In the genomic region with DNA sequence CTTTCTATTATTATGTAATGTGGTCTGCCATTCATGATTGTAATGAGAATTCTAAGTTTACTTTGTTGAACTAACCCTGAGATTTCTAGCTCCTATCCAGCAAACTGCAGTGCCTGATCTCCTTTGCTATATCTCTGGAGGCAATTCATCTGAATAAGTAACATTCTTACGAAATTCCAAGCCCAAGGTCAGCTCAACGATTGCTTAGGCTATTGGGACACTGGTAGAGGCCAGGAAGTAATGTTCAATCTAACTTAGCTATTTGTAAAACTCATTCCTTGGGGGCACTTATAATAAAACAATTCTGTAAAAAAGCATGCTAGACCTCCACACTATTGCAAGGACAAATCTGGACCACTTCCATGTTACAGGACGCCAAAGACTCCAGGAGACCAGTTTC, we compare ENCODE assay signal across 32 mouse cellular contexts.
"Had no signal": no experiment of that assay in that cellular context is flagged by ENCODE, and none has a peak within 500 bp of the region (broad histone marks: within the 10 kb centered on the region; RNA-seq: fewer than 3 reads in every experiment).

No protein-coding gene starts in this region.

- ATAC-seq: liver, embryonic 12.5 days; liver, postnatal 0 days; lung, postnatal 0 days; midbrain, embryonic 13.5 days; midbrain, embryonic 15.5 days; midbrain, embryonic 16.5 days had no signal

- H3K27ac ChIP-seq: limb, embryonic 10.5 days; limb, embryonic 12.5 days; limb, embryonic 13.5 days; limb, embryonic 15.5 days; liver, embryonic 12.5 days; liver, embryonic 13.5 days; liver, embryonic 14.5 days; liver, embryonic 15.5 days; lung, embryonic 15.5 days; macrophage; midbrain, embryonic 10.5 days; midbrain, embryonic 12.5 days; midbrain, embryonic 13.5 days; midbrain, embryonic 15.5 days; neural tube, embryonic 12.5 days; neural tube, embryonic 13.5 days had no signal

- H3K4me3 ChIP-seq: limb, embryonic 10.5 days; limb, embryonic 12.5 days; limb, embryonic 13.5 days; limb, embryonic 15.5 days; liver, embryonic 12.5 days; liver, embryonic 13.5 days; liver, embryonic 15.5 days; lung, embryonic 15.5 days; megakaryocyte, embryonic 14.5 days; midbrain, embryonic 10.5 days; midbrain, embryonic 12.5 days; midbrain, embryonic 13.5 days; midbrain, embryonic 15.5 days; myocyte; neural tube, embryonic 12.5 days; neural tube, embryonic 13.5 days had no signal

- DNase-seq: left cerebral cortex, postnatal 4 days; liver; liver, embryonic 13.5 days; liver, postnatal 0 days; lung, adult 18-20 months; lung, adult 2 months; lung, embryonic 14.5 days; lung, postnatal 10 days; lung, postnatal 14 days; lung, postnatal 36 days; lung, postnatal 4 days; midbrain, embryonic 14.5 days had no signal

- H3K36me3 ChIP-seq: limb, embryonic 10.5 days; limb, embryonic 12.5 days; limb, embryonic 13.5 days; limb, embryonic 15.5 days; liver, embryonic 12.5 days; liver, embryonic 13.5 days; liver, embryonic 15.5 days; lung, embryonic 15.5 days; midbrain, embryonic 10.5 days; midbrain, embryonic 12.5 days; midbrain, embryonic 13.5 days; midbrain, embryonic 15.5 days; neural tube, embryonic 12.5 days; neural tube, embryonic 13.5 days had no signal

- H3K9ac ChIP-seq: limb, embryonic 12.5 days; limb, embryonic 13.5 days; limb, embryonic 15.5 days; liver, embryonic 12.5 days; liver, embryonic 13.5 days; liver, embryonic 14.5 days; liver, embryonic 15.5 days; liver, postnatal 0 days; lung, embryonic 14.5 days; lung, embryonic 15.5 days; midbrain, embryonic 12.5 days; midbrain, embryonic 13.5 days; midbrain, embryonic 15.5 days; neural tube, embryonic 12.5 days; neural tube, embryonic 13.5 days had no signal

- H3K9me3 ChIP-seq: limb, embryonic 10.5 days; limb, embryonic 15.5 days; liver, embryonic 12.5 days; liver, embryonic 15.5 days; midbrain, embryonic 15.5 days had no signal

- H3K4me1 ChIP-seq: limb, embryonic 10.5 days; limb, embryonic 12.5 days; limb, embryonic 13.5 days; limb, embryonic 15.5 days; liver, embryonic 12.5 days; liver, embryonic 13.5 days; liver, embryonic 15.5 days; lung, embryonic 15.5 days; megakaryocyte, embryonic 14.5 days; midbrain, embryonic 10.5 days; midbrain, embryonic 12.5 days; midbrain, embryonic 13.5 days; midbrain, embryonic 15.5 days; neural tube, embryonic 12.5 days; neural tube, embryonic 13.5 days had no signal

- H3K4me2 ChIP-seq: limb, embryonic 12.5 days; limb, embryonic 13.5 days; limb, embryonic 15.5 days; liver, embryonic 12.5 days; liver, embryonic 13.5 days; liver, embryonic 15.5 days; lung, embryonic 14.5 days; lung, embryonic 15.5 days; midbrain, embryonic 11.5 days; midbrain, embryonic 12.5 days; midbrain, embryonic 13.5 days; midbrain, embryonic 15.5 days; neural tube, embryonic 12.5 days; neural tube, embryonic 13.5 days had no signal

- H3K27me3 ChIP-seq: limb, embryonic 12.5 days; limb, embryonic 13.5 days; limb, embryonic 15.5 days; liver, embryonic 12.5 days; liver, embryonic 13.5 days; liver, embryonic 15.5 days; lung, embryonic 15.5 days; midbrain, embryonic 12.5 days; midbrain, embryonic 13.5 days; midbrain, embryonic 15.5 days; neural tube, embryonic 12.5 days; neural tube, embryonic 13.5 days had no signal
